Mouse (Mus musculus): ENCODE results near the gene Rftn1.

- TF ChIP-seq POLR2A (IDR thresholded peaks at IDR 0.05; ENCODE audit: low read depth, low read length) (no peak), CTCF (conservative IDR thresholded peaks at IDR 0.05; ENCODE audit: insufficient read depth, insufficient read length, low read depth, low read length) (no peak)
Measured at GRCm38 (mm10) chr17:50033698-50034097, 156.8 kb downstream of the Rftn1 start.
